Mouse (Mus musculus): ENCODE results near the gene Pgghg. TPM values are rescaled to one million over a fixed set of nuclear protein-coding genes. Genes with fewer than 3 reads are reported as not detected.
"Not testable (repeated sequence)": the region's sequence is repeated elsewhere in the genome, so short reads cannot be mapped to it uniquely, and the experiment has no call there.

The Pgghg gene
- total RNA-seq, 2 experiments from 2014 or later: 3.5 to 4.3 TPM

GRCm38 (mm10) chr7:140955758-140956555, 14.8 kb downstream of the Pgghg start, which contains the start of the genes Gm45717 and Ifitm2:
Gene Gm45717 (minus strand): TSS chr7:140955937.
Gene Ifitm2 (minus strand): TSS chr7:140955987.
- peak; percentile 94 to 97 for DNase-seq

GRCm38 (mm10) chr7:140956556-140956869, 15.3 kb downstream of the Pgghg start:
- no peak for DNase-seq

GRCm38 (mm10) chr7:140959181-140959901, 18.1 kb downstream of the Pgghg start:
- DNase-seq: peak; percentile 65 to 89

- DNase-seq: no peak
These were observed 18.8 kb downstream of the Pgghg start for GRCm38 (mm10) chr7:140960026-140960425.

GRCm38 (mm10) chr7:140961416-140961815, 20.2 kb downstream of the Pgghg start:
- DNase-seq: no peak

GRCm38 (mm10) chr7:140962733-140963132, 21.5 kb downstream of the Pgghg start:
- DNase-seq: no peak

- no peak for DNase-seq
These were observed 25.7 kb downstream of the Pgghg start, which contains the start of gene Ifitm1 for GRCm38 (mm10) chr7:140966921-140967320. Gene Ifitm1 (plus strand): TSS chr7:140967221.

- DNase-seq: no peak
These were observed 26.8 kb downstream of the Pgghg start for GRCm38 (mm10) chr7:140967862-140968591.

- DNase-seq: not testable (repeated sequence)
These were observed 27.5 kb downstream of the Pgghg start for GRCm38 (mm10) chr7:140968710-140969109.

- no peak for DNase-seq
These were observed 29.7 kb downstream of the Pgghg start for GRCm38 (mm10) chr7:140970931-140971330.

- DNase-seq: peak; percentile 64 to 74
These were observed 30.4 kb downstream of the Pgghg start for GRCm38 (mm10) chr7:140971479-140972171.

- no peak for DNase-seq
These were observed 32.4 kb downstream of the Pgghg start for GRCm38 (mm10) chr7:140973396-140974165.

GRCm38 (mm10) chr7:140974940-140975339, 33.7 kb downstream of the Pgghg start:
- DNase-seq: peak in 1 of 2 experiments; percentile 22

- peak in 1 of 2 experiments; percentile 27 for DNase-seq
These were observed 34.3 kb downstream of the Pgghg start for GRCm38 (mm10) chr7:140975465-140975864.

- not testable (repeated sequence) for DNase-seq
These were observed 35.5 kb downstream of the Pgghg start for GRCm38 (mm10) chr7:140976720-140977119.

GRCm38 (mm10) chr7:140981704-140982103, 40.5 kb downstream of the Pgghg start:
- DNase-seq: no peak

- DNase-seq: no peak
These were observed 41.8 kb downstream of the Pgghg start for GRCm38 (mm10) chr7:140982971-140983370.

- DNase-seq: no peak
These were observed 46.3 kb downstream of the Pgghg start for GRCm38 (mm10) chr7:140987182-140988138.

- no peak for DNase-seq
These were observed 47.8 kb downstream of the Pgghg start for GRCm38 (mm10) chr7:140989022-140989421.

- DNase-seq: no peak
These were observed 49.0 kb downstream of the Pgghg start for GRCm38 (mm10) chr7:140990185-140990584.

Data from heart, adult 18-20 months (tissue).